In the genomic region with DNA sequence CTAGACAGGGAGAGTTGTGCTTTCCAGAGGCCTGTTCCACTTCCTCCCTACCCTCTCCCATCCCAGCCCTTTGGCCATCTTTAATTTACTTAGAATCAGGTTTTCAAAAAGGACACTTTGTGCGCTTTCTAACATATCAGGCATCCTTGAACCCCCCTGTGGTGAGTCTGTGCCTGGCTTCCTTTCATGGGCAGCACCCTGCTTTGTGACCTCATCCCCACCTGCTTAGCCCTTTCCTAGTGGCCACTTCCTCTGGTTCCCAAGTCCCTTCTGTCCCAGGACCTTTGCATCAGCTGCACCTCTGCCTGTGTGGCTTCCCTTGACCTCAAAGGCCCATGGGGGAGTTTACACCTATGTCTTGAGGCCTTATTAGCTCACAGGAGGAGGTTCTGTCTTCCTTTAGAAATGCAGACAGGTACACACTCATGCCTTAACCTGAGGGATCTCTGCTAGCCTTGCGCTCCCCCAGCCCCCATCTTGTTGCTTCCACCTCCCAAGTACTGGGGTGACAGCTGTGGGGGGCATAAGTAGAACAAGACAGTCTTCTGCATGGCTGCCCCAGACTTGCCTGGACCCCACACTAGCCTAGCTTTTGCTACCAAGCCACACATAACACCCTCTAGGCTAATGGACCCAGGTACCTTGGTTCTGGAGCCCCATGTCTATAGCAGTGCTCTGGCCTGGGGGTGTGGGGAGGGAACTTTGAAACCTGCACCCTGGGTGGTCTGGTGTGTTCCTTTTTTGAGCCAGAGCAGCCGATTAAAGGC, we compare ENCODE assay signal across 8 mouse cellular contexts. TPM values are rescaled to one million over a fixed set of nuclear protein-coding genes. Genes with fewer than 3 reads are reported as not detected.
A peak's percentile ranks its signal among the peaks of the same experiment; 100 is the strongest.
DNase-seq lines count a peak whose midpoint lies in the region; ATAC-seq and TF ChIP-seq lines count a peak whose summit lies in the region.

No protein-coding gene starts in this region.

- H3K27me3 ChIP-seq in heart, adult 2 months (ENCODE audit: control insufficient read depth, insufficient read depth, low read length) = no peaks in the 10 kb centered on the region
- H3K27me3 ChIP-seq in forebrain, embryonic 16.5 days (replicated peaks; ENCODE audit: control insufficient read depth, insufficient read depth, low read length) = no peaks in the 10 kb centered on the region

- no peak for DNase-seq in heart, adult 2 months
- no peak for DNase-seq in heart, postnatal 14 days
- no peak for DNase-seq in ES-E14 (ENCODE audit: low read depth, low spot score)
- no peak for DNase-seq in ovary, postnatal 36 days (ENCODE audit: low spot score)
- no peak for DNase-seq in urinary bladder, postnatal 36 days (ENCODE audit: low spot score in 2 of 2)
- no peak for DNase-seq in spleen, adult 12 weeks (ENCODE audit: low spot score)

- no peak overlapping the region for H3K27ac ChIP-seq in heart, adult 2 months
- H3K27ac ChIP-seq in ES-E14 (ENCODE audit: insufficient read depth, low read depth, low read length, poor library complexity, severe bottlenecking) (0 out of 2 replicates have a peak overlapping the region, but pooled peaks have one; percentile 1), macrophage (no peak overlapping the region)
- no peak overlapping the region for H3K27ac ChIP-seq in forebrain, embryonic 16.5 days (ENCODE audit: low read length)

- in situ Hi-C loops in ES-E14 (cut with MboI; ENCODE audit: low sequenced_read_pairs in 2 of 2, unreplicated experiment in 2 of 2) = no loop called here

- WGBS in heart, adult 2 months = 85% methylated on average over 3 of the region's 3 CpGs
- 82% methylated on average over 3 of the region's 3 CpGs for WGBS in forebrain, embryonic 16.5 days
- WGBS in macrophage (ENCODE audit: missing documents) = 100% methylated on average over 2 of the region's 3 CpGs

- TF ChIP-seq EP300 in heart, adult 2 months (IDR thresholded peaks at IDR 0.05; ENCODE audit: insufficient read depth, low read depth, low read length) = no peak

- no peak for TF ChIP-seq CTCF in heart, adult 2 months (IDR thresholded peaks at IDR 0.05)

- H3K79me2 ChIP-seq in heart, adult 2 months (replicated peaks; ENCODE audit: control insufficient read depth, insufficient read depth, low read length) = peaks cover 3% of the 10 kb centered on the region; the same call in 1 of the 2 replicates
- peaks cover 31% of the 10 kb centered on the region for H3K79me2 ChIP-seq in macrophage (ENCODE audit: inconsistent target)

- peak overlapping the region; percentile 79; the same call in 1 of the 2 replicates for H3K4me3 ChIP-seq in heart, adult 2 months
- H3K4me3 ChIP-seq in ES-E14 (ENCODE audit: insufficient read depth in 1 of 2, low read depth in 1 of 2, low read length in 2 of 2, poor library complexity in 1 of 2, severe bottlenecking in 1 of 2) = peak overlapping the region; percentile 82 to 85; a peak in 3 of 4 replicates
- H3K4me3 ChIP-seq in forebrain, embryonic 16.5 days (replicated peaks; ENCODE audit: low read length) = peak overlapping the region; percentile 74
- peak overlapping the region; percentile 97 for H3K4me3 ChIP-seq in macrophage (ENCODE audit: inconsistent target)

- TF ChIP-seq POLR2A in heart, adult 2 months (IDR thresholded peaks at IDR 0.05; ENCODE audit: insufficient read depth, low read depth, low read length) = no peak

- no peak for ATAC-seq in forebrain, embryonic 16.5 days

- H3K36me3 ChIP-seq in heart, adult 2 months (ENCODE audit: control insufficient read depth, insufficient read depth, low read length) = no peaks in the 10 kb centered on the region
- H3K36me3 ChIP-seq in ES-E14 (ENCODE audit: control insufficient read depth, insufficient read depth, low read length, poor library complexity, severe bottlenecking) (peaks cover 40% of the 10 kb centered on the region), macrophage (ENCODE audit: inconsistent target) (peaks cover 24% of the 10 kb centered on the region)
- peaks cover 7% of the 10 kb centered on the region; the same call in 1 of the 2 replicates for H3K36me3 ChIP-seq in forebrain, embryonic 16.5 days (ENCODE audit: control insufficient read depth, insufficient read depth)

- peak overlapping the region; percentile 76 for H3K4me2 ChIP-seq in forebrain, embryonic 16.5 days (ENCODE audit: low read length)

- H3K9ac ChIP-seq in heart, adult 2 months (ENCODE audit: low read depth, low read length) = peak overlapping the region; percentile 89; the same call in 1 of the 2 replicates
- H3K9ac ChIP-seq in ES-E14 (ENCODE audit: insufficient read depth, low read depth, low read length, poor library complexity, severe bottlenecking) = peak overlapping the region; percentile 75; the same call in 1 of the 2 replicates
- H3K9ac ChIP-seq in forebrain, embryonic 16.5 days (replicated peaks; ENCODE audit: low read depth, low read length) = peak overlapping the region; percentile 76

- H3K9me3 ChIP-seq in ES-E14 (ENCODE audit: control insufficient read depth, insufficient read depth, low read depth, low read length) = no peaks in the 10 kb centered on the region
- no peaks in the 10 kb centered on the region for H3K9me3 ChIP-seq in forebrain, embryonic 16.5 days (ENCODE audit: control insufficient read depth, low read length)

- intact Hi-C loops in heart, adult 2 months (cut with DNase I) = no loop called here
- intact Hi-C loops in heart, postnatal 14 days (cut with DNase I) = loop anchor here (5.0 kb wide), 1 partner anchor 98 kb away; the partner anchor contains the start of gene Ocel1

- peaks cover 7% of the 10 kb centered on the region for H3K4me1 ChIP-seq in heart, adult 2 months (ENCODE audit: control insufficient read depth, insufficient read depth, low read length)
- H3K4me1 ChIP-seq in ES-E14 (ENCODE audit: control insufficient read depth in 2 of 2, insufficient read depth in 2 of 2, low read length in 2 of 2, poor library complexity in 1 of 2) = peaks cover 5 to 9% of the 10 kb centered on the region in 2 experiments; a peak in 2 of 4 replicates
- peaks cover 24% of the 10 kb centered on the region for H3K4me1 ChIP-seq in forebrain, embryonic 16.5 days (replicated peaks; ENCODE audit: control insufficient read depth, insufficient read depth, low read length)

TF ChIP-seq in ES-E14, 5 proteins besides CTCF, POLR2A, EP300 and RAD21 (continues in another document):
- TF ChIP-seq ZNF384 (IDR thresholded peaks at IDR 0.05; ENCODE audit: low read depth, low read length) = no peak
- no peak for TF ChIP-seq ZC3H11A (IDR thresholded peaks at IDR 0.05; ENCODE audit: borderline replicate concordance, low read depth, low read length)

RNA-seq across cellular contexts. Expression of gene Dda1, which starts 1.3 kb away (rescaled TPM):
- total RNA-seq in heart, adult 2 months (2021) = 10 to 100 TPM; 30.4 to 31.8 TPM
- polyA plus RNA-seq in heart, adult 2 months (2012; rRNA removed) = 51.8 and 51.9 TPM in 2 replicates
- total RNA-seq in heart, postnatal 14 days (2021) = 10 to 100 TPM; 33.5 to 36.4 TPM
- total RNA-seq in ES-E14 (2012; rRNA removed) = 60.5 and 65.1 TPM in 2 replicates
- 218 and 236 TPM in 2 replicates for polyA plus RNA-seq in forebrain, embryonic 16.5 days (2015; fragmentation: Nextera tagmentation; extraction: Ambion mirVana)
- 10 to 100 TPM; 25.9 to 80.6 (median 51.8) TPM for total RNA-seq in macrophage (2018; cell fraction: chromatin; rRNA removed)
- 10 to 100 TPM; 45.7 to 57.6 (median 51.8) TPM for total RNA-seq in macrophage (2018; cell fraction: cytosol; rRNA removed)
- 10 to 100 TPM; 26.9 to 62.9 (median 43.8) TPM for total RNA-seq in macrophage (2018; cell fraction: nucleus; rRNA removed)
- polyA plus RNA-seq in macrophage (2018) = 36.3 to 50.7 TPM (median 38.5 TPM) in 3 replicates

RNA-seq across cellular contexts. Expression of gene Mrpl34, which starts 5.6 kb away (rescaled TPM):
- total RNA-seq in heart, adult 2 months (2021) = 100 to 1,000 TPM; 120 to 128 TPM
- 81.7 and 153 TPM in 2 replicates for polyA plus RNA-seq in heart, adult 2 months (2012; rRNA removed)
- 100 to 1,000 TPM; 111 to 124 TPM for total RNA-seq in heart, postnatal 14 days (2021)
- total RNA-seq in ES-E14 (2012; rRNA removed) = 135 and 148 TPM in 2 replicates
- polyA plus RNA-seq in forebrain, embryonic 16.5 days (2015; fragmentation: Nextera tagmentation; extraction: Ambion mirVana) = 173 and 178 TPM in 2 replicates
- 10 to 100 TPM in 6 of 26 experiments, 1 to 10 TPM in 11, not detected in 9; 1.4 to 18.2 (median 7.3) TPM for total RNA-seq in macrophage (2018; cell fraction: chromatin; rRNA removed)
- total RNA-seq in macrophage (2018; cell fraction: cytosol; rRNA removed) = 10 to 100 TPM; 47.2 to 99.6 (median 71.8) TPM
- 10 to 100 TPM in 16 of 26 experiments, 1 to 10 TPM in 10; 4.4 to 33.6 (median 18.9) TPM for total RNA-seq in macrophage (2018; cell fraction: nucleus; rRNA removed)
- 46.4 to 67.5 TPM (median 63.1 TPM) in 3 replicates for polyA plus RNA-seq in macrophage (2018)

RNA-seq across cellular contexts. Expression of gene Abhd8, which starts 6.9 kb away (rescaled TPM):
- 10 to 100 TPM; 25.8 to 26.5 TPM for total RNA-seq in heart, adult 2 months (2021)
- 30.4 and 38.3 TPM in 2 replicates for polyA plus RNA-seq in heart, adult 2 months (2012; rRNA removed)
- total RNA-seq in heart, postnatal 14 days (2021) = 10 to 100 TPM; 29.1 to 31.9 TPM
- total RNA-seq in ES-E14 (2012; rRNA removed) = 11.7 and 12.2 TPM in 2 replicates
- polyA plus RNA-seq in forebrain, embryonic 16.5 days (2015; fragmentation: Nextera tagmentation; extraction: Ambion mirVana) = 113 and 127 TPM in 2 replicates
- total RNA-seq in macrophage (2018; cell fraction: chromatin; rRNA removed) = 1 to 10 TPM in 13 of 26 experiments, under 1 TPM in 8, not detected in 5; 0.29 to 6.2 (median 1.4) TPM
- 10 to 100 TPM in 8 of 26 experiments, 1 to 10 TPM in 18; 4.8 to 13.6 (median 7.7) TPM for total RNA-seq in macrophage (2018; cell fraction: cytosol; rRNA removed)
- total RNA-seq in macrophage (2018; cell fraction: nucleus; rRNA removed) = 1 to 10 TPM in 25 of 26 experiments, under 1 TPM in 1; 0.64 to 4.5 (median 2.2) TPM
- 3.6 to 9.9 TPM (median 9.8 TPM) in 3 replicates for polyA plus RNA-seq in macrophage (2018)

RNA-seq across cellular contexts. Expression of gene Ano8, which starts 15.4 kb away (rescaled TPM):
- 10 to 100 TPM; 15.6 to 16.3 TPM for total RNA-seq in heart, adult 2 months (2021)
- 15.3 and 18.4 TPM in 2 replicates for polyA plus RNA-seq in heart, adult 2 months (2012; rRNA removed)
- total RNA-seq in heart, postnatal 14 days (2021) = 10 to 100 TPM; 16.6 to 18.4 TPM
- total RNA-seq in ES-E14 (2012; rRNA removed) = 10.6 and 22.3 TPM in 2 replicates
- polyA plus RNA-seq in forebrain, embryonic 16.5 days (2015; fragmentation: Nextera tagmentation; extraction: Ambion mirVana) = 4.1 and 4.4 TPM in 2 replicates
- 10 to 100 TPM in 25 of 26 experiments, 1 to 10 TPM in 1; 8.5 to 42.4 (median 23.5) TPM for total RNA-seq in macrophage (2018; cell fraction: chromatin; rRNA removed)
- 1 to 10 TPM; 4.7 to 9.2 (median 6.8) TPM for total RNA-seq in macrophage (2018; cell fraction: cytosol; rRNA removed)
- 10 to 100 TPM in 23 of 26 experiments, 1 to 10 TPM in 3; 7.0 to 31.2 (median 19.1) TPM for total RNA-seq in macrophage (2018; cell fraction: nucleus; rRNA removed)
- 3.4 to 7.2 TPM (median 6.4 TPM) in 3 replicates for polyA plus RNA-seq in macrophage (2018)

RNA-seq across cellular contexts. Expression of gene Gtpbp3, which starts 17.6 kb away (rescaled TPM):
- 10 to 100 TPM; 16.6 to 20.5 TPM for total RNA-seq in heart, adult 2 months (2021)
- 18.4 and 19.8 TPM in 2 replicates for polyA plus RNA-seq in heart, adult 2 months (2012; rRNA removed)
- 10 to 100 TPM; 16.4 to 18.7 TPM for total RNA-seq in heart, postnatal 14 days (2021)
- total RNA-seq in ES-E14 (2012; rRNA removed) = 60.4 and 63.8 TPM in 2 replicates
- 12.1 and 12.6 TPM in 2 replicates for polyA plus RNA-seq in forebrain, embryonic 16.5 days (2015; fragmentation: Nextera tagmentation; extraction: Ambion mirVana)
- 10 to 100 TPM in 19 of 26 experiments, 1 to 10 TPM in 7; 1.5 to 39.5 (median 21.6) TPM for total RNA-seq in macrophage (2018; cell fraction: chromatin; rRNA removed)
- total RNA-seq in macrophage (2018; cell fraction: cytosol; rRNA removed) = 10 to 100 TPM in 17 of 26 experiments, 1 to 10 TPM in 9; 3.7 to 17.6 (median 12.6) TPM
- 10 to 100 TPM in 19 of 26 experiments, 1 to 10 TPM in 7; 2.7 to 32.3 (median 14.0) TPM for total RNA-seq in macrophage (2018; cell fraction: nucleus; rRNA removed)
- 4.0 to 12.7 TPM (median 11.4 TPM) in 3 replicates for polyA plus RNA-seq in macrophage (2018)
